Mouse (Mus musculus): Measurements from ENCODE around the gene Sepsecs.
A peak's percentile ranks its signal among the peaks of the same experiment; 100 is the strongest.
"Not testable (repeated sequence)": the region's sequence is repeated elsewhere in the genome, so short reads cannot be mapped to it uniquely, and the experiment has no call there.

Sepsecs gene

GRCm38 (mm10) chr5:52669426-52670191 lies at the start of gene Sepsecs:
Sepsecs (minus strand) TSS chr5:52669708.
- DNase-seq (ENCODE audit: low spot score in 2 of 2): peak; percentile 88 to 94

GRCm38 (mm10) chr5:52716742-52717448 lies 47.4 kb upstream of the Sepsecs start:
- DNase-seq (ENCODE audit: low spot score in 2 of 2): no peak

- peak; percentile 35 to 36 for DNase-seq (ENCODE audit: low spot score in 2 of 2)
These were observed 43.2 kb upstream of the Sepsecs start for GRCm38 (mm10) chr5:52712704-52713103.

- DNase-seq (ENCODE audit: low spot score in 2 of 2): no peak
These were observed 35.1 kb upstream of the Sepsecs start for GRCm38 (mm10) chr5:52704562-52704961.

GRCm38 (mm10) chr5:52697882-52698440 lies 28.5 kb upstream of the Sepsecs start:
- not testable (repeated sequence) for DNase-seq (ENCODE audit: low spot score in 2 of 2)

GRCm38 (mm10) chr5:52697291-52697690 lies 27.8 kb upstream of the Sepsecs start:
- no peak for DNase-seq (ENCODE audit: low spot score in 2 of 2)

GRCm38 (mm10) chr5:52687741-52688455 lies 18.4 kb upstream of the Sepsecs start:
- no peak for DNase-seq (ENCODE audit: low spot score in 2 of 2)

- no peak for DNase-seq (ENCODE audit: low spot score in 2 of 2)
These were observed 11.6 kb upstream of the Sepsecs start for GRCm38 (mm10) chr5:52681111-52681510.

GRCm38 (mm10) chr5:52680191-52680590 lies 10.7 kb upstream of the Sepsecs start:
- no peak for DNase-seq (ENCODE audit: low spot score in 2 of 2)

GRCm38 (mm10) chr5:52678498-52679070 lies 9.1 kb upstream of the Sepsecs start:
- no peak for DNase-seq (ENCODE audit: low spot score in 2 of 2)

- no peak for DNase-seq (ENCODE audit: low spot score in 2 of 2)
These were observed 7.6 kb upstream of the Sepsecs start for GRCm38 (mm10) chr5:52677126-52677525.

GRCm38 (mm10) chr5:52674384-52675069 lies 5.0 kb upstream of the Sepsecs start:
- DNase-seq (ENCODE audit: low spot score in 2 of 2): no peak

- DNase-seq (ENCODE audit: low spot score in 2 of 2): no peak
These were observed 3.8 kb upstream of the Sepsecs start for GRCm38 (mm10) chr5:52673341-52673740.

- no peak for DNase-seq (ENCODE audit: low spot score in 2 of 2)
These were observed 1.2 kb upstream of the Sepsecs start for GRCm38 (mm10) chr5:52670745-52671144.

- DNase-seq (ENCODE audit: low spot score in 2 of 2): no peak
These were observed 2.7 kb downstream of the Sepsecs start for GRCm38 (mm10) chr5:52666766-52667165.

- DNase-seq (ENCODE audit: low spot score in 2 of 2): no peak
These were observed 11.6 kb downstream of the Sepsecs start for GRCm38 (mm10) chr5:52657957-52658356.

GRCm38 (mm10) chr5:52657336-52657735 lies 12.2 kb downstream of the Sepsecs start:
- DNase-seq (ENCODE audit: low spot score in 2 of 2): no peak

- DNase-seq (ENCODE audit: low spot score in 2 of 2): no peak
These were observed 13.5 kb downstream of the Sepsecs start for GRCm38 (mm10) chr5:52655992-52656391.

- no peak for DNase-seq (ENCODE audit: low spot score in 2 of 2)
These were observed 14.5 kb downstream of the Sepsecs start for GRCm38 (mm10) chr5:52654961-52655360.

GRCm38 (mm10) chr5:52652606-52653005 lies 16.9 kb downstream of the Sepsecs start:
- no peak for DNase-seq (ENCODE audit: low spot score in 2 of 2)

GRCm38 (mm10) chr5:52652086-52652485 lies 17.4 kb downstream of the Sepsecs start:
- no peak for DNase-seq (ENCODE audit: low spot score in 2 of 2)

Measured in spleen, postnatal 10 days (tissue).